Mouse (Mus musculus): Measurements from ENCODE around the gene Nfkb2.
A peak's percentile ranks its signal among the peaks of the same experiment; 100 is the strongest.

Gene Nfkb2

GRCm38 (mm10) chr19:46347936-46348668 is 44.0 kb downstream of the Nfkb2 start:
- DNase-seq: no peak

- DNase-seq: peak; percentile 54
These were observed 44.8 kb downstream of the Nfkb2 start for GRCm38 (mm10) chr19:46348761-46349458.

DNA sequence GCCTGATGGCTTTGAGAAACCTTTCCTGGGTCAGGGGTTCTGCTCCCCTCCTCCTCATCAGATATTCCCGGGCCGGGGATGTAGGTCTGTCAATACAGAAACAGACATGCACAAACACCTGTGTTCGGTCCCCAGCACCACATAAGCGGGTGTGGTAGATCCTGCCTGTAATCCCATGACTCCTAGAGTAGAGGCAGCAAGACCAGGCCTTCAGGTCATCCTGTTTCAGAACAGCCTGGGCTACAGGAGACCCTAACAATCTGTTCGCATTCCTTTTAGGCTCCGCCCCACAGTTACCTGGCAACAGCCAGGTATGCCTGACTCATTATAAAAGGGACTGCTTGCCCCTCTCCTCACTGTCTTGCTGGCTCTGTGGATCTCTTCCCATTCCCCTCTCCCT is 45.4 kb downstream of the Nfkb2 start:
- no peak for DNase-seq

- DNase-seq: no peak
These were observed 46.2 kb downstream of the Nfkb2 start, which contains the start of gene 2310034G01Rik for GRCm38 (mm10) chr19:46350168-46350932. Gene 2310034G01Rik, minus strand, starts transcription at chr19:46350302.

DNA sequence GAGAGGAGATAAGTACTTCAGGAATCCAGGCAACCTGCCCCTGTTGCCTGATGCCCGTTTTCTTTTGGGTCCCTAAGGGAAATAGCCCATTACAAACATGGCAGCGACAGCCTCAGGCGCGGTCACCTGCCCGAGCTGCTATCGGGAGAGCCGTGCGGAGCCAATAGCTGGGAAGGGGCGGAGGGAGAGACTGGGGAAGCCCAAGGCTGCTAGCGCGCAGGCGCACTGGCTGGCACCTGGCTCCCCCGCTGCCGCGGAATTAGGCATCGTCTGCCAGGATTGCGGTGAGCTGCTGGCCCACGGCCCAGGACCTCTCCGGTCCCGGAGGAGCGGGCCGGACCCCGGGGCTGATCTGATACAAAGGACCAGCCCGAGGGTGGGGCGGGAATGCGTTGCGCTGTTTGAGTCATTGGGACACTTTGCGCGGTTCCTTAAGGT is 52.6 kb downstream of the Nfkb2 start:
- DNase-seq: peak; percentile 92

DNA sequence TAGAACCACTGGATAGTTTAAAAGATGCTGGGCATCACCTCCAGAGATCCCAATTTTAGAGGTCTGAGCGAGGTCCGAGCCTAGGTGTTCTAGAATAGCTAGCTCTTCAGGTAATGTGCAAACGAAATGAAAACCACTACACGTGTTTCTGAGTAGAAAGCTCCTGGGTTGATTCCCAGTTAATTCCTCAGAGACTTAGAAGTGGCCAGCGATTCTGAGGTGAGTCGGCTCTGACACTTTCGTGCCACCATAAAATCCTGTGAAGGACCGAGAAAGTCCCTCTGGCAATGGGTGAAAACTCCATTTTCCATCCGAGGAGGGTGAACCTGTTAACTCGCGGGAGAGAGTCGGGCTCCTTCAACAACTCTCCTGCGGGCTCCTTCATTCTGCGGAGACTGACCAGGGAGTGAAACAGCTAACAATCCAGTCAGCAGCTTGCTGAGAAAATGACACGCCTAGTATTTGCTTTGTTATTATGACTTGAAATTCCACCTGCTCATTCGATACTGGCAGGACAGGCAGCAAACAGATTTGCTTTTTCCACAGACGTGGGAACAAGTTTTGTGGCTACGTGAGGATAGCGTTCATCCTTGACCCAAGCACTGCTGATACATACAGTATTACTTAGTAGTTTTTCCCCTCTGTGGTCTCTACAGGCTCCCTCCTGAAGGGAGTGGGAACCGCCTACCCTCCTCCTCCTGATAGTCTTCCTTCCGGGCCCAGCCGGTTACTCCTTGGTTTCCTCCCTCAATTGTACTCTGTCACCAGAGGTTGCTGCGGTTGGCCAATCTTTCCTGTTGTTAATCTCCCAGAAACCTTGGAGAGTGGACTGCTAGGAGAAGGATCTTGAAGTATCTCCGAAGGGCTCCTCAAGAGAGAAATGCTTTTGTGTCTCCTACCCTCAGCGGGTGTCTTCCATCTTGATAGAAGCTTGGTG is 53.5 kb downstream of the Nfkb2 start:
- DNase-seq: no peak

DNA sequence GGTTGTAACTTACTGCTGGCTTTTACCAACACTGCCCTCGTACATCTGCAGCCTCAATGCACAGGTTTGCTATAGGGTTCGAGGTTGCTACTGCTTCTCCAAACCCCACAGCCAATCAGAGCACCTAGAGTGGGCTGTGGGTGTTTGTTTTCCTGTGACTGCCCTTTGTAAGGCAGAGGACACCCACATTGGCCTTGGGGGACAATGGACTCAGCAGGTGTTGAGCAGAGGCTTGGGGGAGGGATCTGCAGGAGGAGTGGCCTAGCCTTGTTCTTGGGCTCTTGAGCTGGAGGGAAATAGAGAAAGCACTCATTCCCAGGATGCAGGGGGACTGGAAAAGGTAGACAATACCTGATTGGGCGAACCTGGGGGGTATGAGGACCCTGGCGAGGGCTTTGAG is 54.3 kb downstream of the Nfkb2 start:
- DNase-seq: no peak
